Mouse (Mus musculus) megakaryocyte, embryonic 14.5 days (primary cell): ENCODE measurements around the gene Mmp2.

Source experiments
- FLI1 ChIP-seq: IDR thresholded peaks from 2 replicates; pipeline ENCODE4 v1.6.1; 2012; ENCODE audit warnings: low read length, inconsistent platforms, mixed read lengths
- GATA1 ChIP-seq: IDR thresholded peaks from 3 replicates; pipeline ENCODE4 v1.6.1; 2012; ENCODE audit warnings: mixed read lengths, low read length, inconsistent platforms, borderline replicate concordance

DNA sequence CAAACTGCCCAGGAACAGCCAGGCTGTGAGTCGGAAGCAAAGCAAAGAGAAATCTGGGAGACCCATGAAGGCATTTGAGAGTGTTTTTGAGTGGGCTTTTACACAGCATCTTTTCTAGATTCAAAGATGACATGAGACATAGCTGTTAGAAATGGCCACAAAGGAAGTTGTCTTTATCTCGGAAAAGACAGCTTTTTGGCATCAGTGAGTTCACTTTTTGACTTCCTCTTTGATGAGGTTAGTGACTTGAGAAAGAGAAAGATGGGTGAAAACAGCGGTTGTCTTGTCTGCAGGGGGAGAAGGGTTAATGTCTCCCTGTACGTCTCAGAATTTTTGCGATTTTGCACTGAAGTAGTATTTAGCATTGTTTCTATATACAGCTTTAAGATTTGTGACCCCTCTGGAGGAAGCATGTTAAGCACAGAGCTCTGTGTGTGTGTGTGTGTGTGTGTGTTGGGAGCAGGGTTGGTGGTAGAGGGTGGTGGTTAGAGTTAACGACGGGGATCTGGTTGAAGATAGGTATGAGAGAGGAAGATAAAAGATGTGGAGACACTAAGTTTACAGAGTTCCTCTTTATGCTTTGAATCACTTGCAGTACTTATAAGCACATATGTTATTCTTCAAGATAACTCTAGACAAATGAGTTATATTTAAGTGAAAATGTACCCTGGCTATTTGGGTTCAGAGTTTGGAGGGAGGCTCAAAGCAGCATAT lies 29.3 kb downstream of the Mmp2 start:
- TF ChIP-seq GATA1 (no peak), FLI1 (no peak)
